Mouse (Mus musculus): ENCODE results near the gene Tctn1. TPM values are rescaled to one million over a fixed set of nuclear protein-coding genes. Genes with fewer than 3 reads are reported as not detected.

Gene Tctn1
- total RNA-seq, 2 experiments from 2014 or later, result 10.3 to 14.6 TPM

Other genes with a start within 250 kb of the Tctn1 start
- 100 to 1,000 TPM; 192 to 210 TPM for gene Cux2, start 214.4 kb downstream of the Tctn1 start, total RNA-seq (2021)
- gene Myl2, start 163.5 kb downstream of the Tctn1 start, total RNA-seq (2021), result 1 to 10 TPM; 1.3 to 2.0 TPM
- under 1 TPM; 0.82 to 0.84 TPM for gene Ccdc63, start 123.6 kb downstream of the Tctn1 start, total RNA-seq (2021)
- gene Ppp1cc, start 106.2 kb downstream of the Tctn1 start, total RNA-seq (2021), result 100 to 1,000 TPM; 190 to 202 TPM
- 1 to 10 TPM; 2.6 to 4.3 TPM for gene Hvcn1, start 57.7 kb downstream of the Tctn1 start, total RNA-seq (2021)
- 10 to 100 TPM; 42.0 to 50.5 TPM for gene Pptc7, start 19.9 kb upstream of the Tctn1 start, total RNA-seq (2021)
- gene Rad9b, start 89.8 kb upstream of the Tctn1 start, total RNA-seq (2021), result 1 to 10 TPM; 2.5 to 4.0 TPM
- 100 to 1,000 TPM; 181 to 216 TPM for gene Vps29, start 89.9 kb upstream of the Tctn1 start, total RNA-seq (2021)
- 10 to 100 TPM; 24.9 to 27.6 TPM for gene Gpn3, start 107.4 kb upstream of the Tctn1 start, total RNA-seq (2021)
- 10 to 100 TPM; 67.8 to 75.3 TPM for gene Fam216a, start 107.9 kb upstream of the Tctn1 start, total RNA-seq (2021)
- gene Arpc3, start 127.4 kb upstream of the Tctn1 start, total RNA-seq (2021), result 100 to 1,000 TPM; 194 to 229 TPM
- gene Anapc7, start 157.2 kb upstream of the Tctn1 start, total RNA-seq (2021), result 10 to 100 TPM; 32.2 to 35.0 TPM
- gene Atp2a2, start 237.8 kb upstream of the Tctn1 start, total RNA-seq (2021), result 100 to 1,000 TPM; 672 to 715 TPM

Data from left cerebral cortex, adult 18-20 months (tissue).